Mouse (Mus musculus): ENCODE results near the gene Wdr45b. TPM values are rescaled to one million over a fixed set of nuclear protein-coding genes. Genes with fewer than 3 reads are reported as not detected.
"Not testable (repeated sequence)": the region's sequence is repeated elsewhere in the genome, so short reads cannot be mapped to it uniquely, and the experiment has no call there.

Gene Wdr45b
- polyA plus RNA-seq, 1 experiment = 78.0 TPM

GRCm38 (mm10) chr11:121367170-121367707 is 13.0 kb upstream of the Wdr45b start:
- no peak for DNase-seq (ENCODE audit: low read depth)
- TF ChIP-seq POLR2A (IDR thresholded peaks at IDR 0.05; ENCODE audit: borderline replicate concordance, extremely low read depth, insufficient read depth, insufficient read length, poor library complexity, severe bottlenecking) = no peak
- TF ChIP-seq CTCF (IDR thresholded peaks at IDR 0.05; ENCODE audit: borderline replicate concordance, extremely low read depth, insufficient read depth, insufficient read length) = no peak

GRCm38 (mm10) chr11:121362212-121362611 is 8.0 kb upstream of the Wdr45b start:
- no peak for TF ChIP-seq POLR2A (IDR thresholded peaks at IDR 0.05; ENCODE audit: borderline replicate concordance, extremely low read depth, insufficient read depth, insufficient read length, poor library complexity, severe bottlenecking)
- TF ChIP-seq CTCF (IDR thresholded peaks at IDR 0.05; ENCODE audit: borderline replicate concordance, extremely low read depth, insufficient read depth, insufficient read length) = no peak
- no peak for DNase-seq (ENCODE audit: low read depth)

- TF ChIP-seq CTCF (IDR thresholded peaks at IDR 0.05; ENCODE audit: borderline replicate concordance, extremely low read depth, insufficient read depth, insufficient read length) (no peak), POLR2A (IDR thresholded peaks at IDR 0.05; ENCODE audit: borderline replicate concordance, extremely low read depth, insufficient read depth, insufficient read length, poor library complexity, severe bottlenecking) (no peak)
- peak; percentile 26 for DNase-seq (ENCODE audit: low read depth)
Measured at GRCm38 (mm10) chr11:121353326-121354090, 737 bp downstream of the Wdr45b start.

GRCm38 (mm10) chr11:121348727-121349126 is 5.5 kb downstream of the Wdr45b start:
- not testable (repeated sequence) for DNase-seq (ENCODE audit: low read depth)

GRCm38 (mm10) chr11:121348166-121348565 is 6.1 kb downstream of the Wdr45b start:
- no peak for DNase-seq (ENCODE audit: low read depth)
- TF ChIP-seq CTCF (IDR thresholded peaks at IDR 0.05; ENCODE audit: borderline replicate concordance, extremely low read depth, insufficient read depth, insufficient read length) (no peak), POLR2A (IDR thresholded peaks at IDR 0.05; ENCODE audit: borderline replicate concordance, extremely low read depth, insufficient read depth, insufficient read length, poor library complexity, severe bottlenecking) (no peak)

- DNase-seq (ENCODE audit: low read depth) = no peak
- no peak for TF ChIP-seq CTCF (IDR thresholded peaks at IDR 0.05; ENCODE audit: borderline replicate concordance, extremely low read depth, insufficient read depth, insufficient read length)
- no peak for TF ChIP-seq POLR2A (IDR thresholded peaks at IDR 0.05; ENCODE audit: borderline replicate concordance, extremely low read depth, insufficient read depth, insufficient read length, poor library complexity, severe bottlenecking)
Measured at GRCm38 (mm10) chr11:121347036-121347435, 7.2 kb downstream of the Wdr45b start.

GRCm38 (mm10) chr11:121342423-121342822 is 11.8 kb downstream of the Wdr45b start:
- DNase-seq (ENCODE audit: low read depth) = not testable (repeated sequence)

- no peak for TF ChIP-seq POLR2A (IDR thresholded peaks at IDR 0.05; ENCODE audit: borderline replicate concordance, extremely low read depth, insufficient read depth, insufficient read length, poor library complexity, severe bottlenecking)
- no peak for TF ChIP-seq CTCF (IDR thresholded peaks at IDR 0.05; ENCODE audit: borderline replicate concordance, extremely low read depth, insufficient read depth, insufficient read length)
- DNase-seq (ENCODE audit: low read depth) = no peak
Measured at GRCm38 (mm10) chr11:121340287-121340686, 14.0 kb downstream of the Wdr45b start.

- TF ChIP-seq POLR2A (IDR thresholded peaks at IDR 0.05; ENCODE audit: borderline replicate concordance, extremely low read depth, insufficient read depth, insufficient read length, poor library complexity, severe bottlenecking) (no peak), CTCF (IDR thresholded peaks at IDR 0.05; ENCODE audit: borderline replicate concordance, extremely low read depth, insufficient read depth, insufficient read length) (no peak)
- DNase-seq (ENCODE audit: low read depth) = no peak
Measured at GRCm38 (mm10) chr11:121339647-121340046, 14.6 kb downstream of the Wdr45b start.

- DNase-seq (ENCODE audit: low read depth) = no peak
- TF ChIP-seq CTCF (IDR thresholded peaks at IDR 0.05; ENCODE audit: borderline replicate concordance, extremely low read depth, insufficient read depth, insufficient read length) (no peak), POLR2A (IDR thresholded peaks at IDR 0.05; ENCODE audit: borderline replicate concordance, extremely low read depth, insufficient read depth, insufficient read length, poor library complexity, severe bottlenecking) (no peak)
Measured at GRCm38 (mm10) chr11:121331641-121332040, 22.6 kb downstream of the Wdr45b start.

GRCm38 (mm10) chr11:121328619-121329018 is 25.6 kb downstream of the Wdr45b start:
- DNase-seq (ENCODE audit: low read depth) = peak; percentile 22
- no peak for TF ChIP-seq POLR2A (IDR thresholded peaks at IDR 0.05; ENCODE audit: borderline replicate concordance, extremely low read depth, insufficient read depth, insufficient read length, poor library complexity, severe bottlenecking)
- no peak for TF ChIP-seq CTCF (IDR thresholded peaks at IDR 0.05; ENCODE audit: borderline replicate concordance, extremely low read depth, insufficient read depth, insufficient read length)

- TF ChIP-seq CTCF (IDR thresholded peaks at IDR 0.05; ENCODE audit: borderline replicate concordance, extremely low read depth, insufficient read depth, insufficient read length) (no peak), POLR2A (IDR thresholded peaks at IDR 0.05; ENCODE audit: borderline replicate concordance, extremely low read depth, insufficient read depth, insufficient read length, poor library complexity, severe bottlenecking) (no peak)
- no peak for DNase-seq (ENCODE audit: low read depth)
Measured at GRCm38 (mm10) chr11:121328206-121328605, 26.0 kb downstream of the Wdr45b start.

All from brain, embryonic 14.5 days (tissue).